Mouse (Mus musculus) limb, embryonic 11.5 days (tissue): ENCODE measurements around the gene Otulin. TPM values are rescaled to one million over a fixed set of nuclear protein-coding genes. Genes with fewer than 3 reads are reported as not detected.

ENCODE experiments used
- ATAC-seq: fragments of 200-750 bp; cut with Nextera tagmentation; 2 replicates; pipeline ENCODE4 v1.8.0; 2017; ENCODE audit warnings: low read depth; ENCODE audit not compliant: insufficient number of reproducible peaks, low FRiP score, low TSS enrichment
- DNase-seq: peaks from one replicate; pipeline ENCODE4 v3.0.0-alpha.2; 2015; ENCODE audit warnings: low spot score
- H3K27ac ChIP-seq: fragments of 300-500 bp; sonication (generic); replicated peaks from 2 replicates; pipeline ENCODE4 v1.5.1; 2014; ENCODE audit warnings: low read depth, mild to moderate bottlenecking, low read length
- H3K27me3 ChIP-seq: fragments of 300-500 bp; sonication (generic); 2 replicates; pipeline ENCODE4 v1.6.1; 2014; ENCODE audit warnings: mild to moderate bottlenecking, low read length, mixed read lengths; ENCODE audit not compliant: control insufficient read depth, insufficient read depth
- H3K36me3 ChIP-seq: fragments of 300-500 bp; sonication (generic); 2 replicates; pipeline ENCODE4 v1.6.1; 2014; ENCODE audit warnings: mild to moderate bottlenecking, low read length, moderate library complexity, mixed read lengths; ENCODE audit not compliant: control insufficient read depth, insufficient read depth
- H3K4me1 ChIP-seq: fragments of 300-500 bp; sonication (generic); 2 replicates; pipeline ENCODE4 v1.6.1; 2014; ENCODE audit warnings: low read length, mixed read lengths; ENCODE audit not compliant: control insufficient read depth, insufficient read depth
- H3K4me2 ChIP-seq: fragments of 300-500 bp; sonication (generic); 2 replicates; pipeline ENCODE4 v1.6.1; 2014; ENCODE audit warnings: low read depth, mild to moderate bottlenecking, moderate library complexity; ENCODE audit not compliant: severe bottlenecking
- H3K4me3 ChIP-seq: fragments of 300-500 bp; sonication (generic); 2 replicates; pipeline ENCODE4 v1.5.1; 2014; ENCODE audit warnings: low read depth, low read length
- H3K9ac ChIP-seq: fragments of 300-500 bp; sonication (generic); 2 replicates; pipeline ENCODE4 v1.6.1; 2014; ENCODE audit warnings: mild to moderate bottlenecking, low read length
- H3K9me3 ChIP-seq: fragments of 300-500 bp; sonication (generic); 2 replicates; pipeline ENCODE4 v1.6.1; 2016; ENCODE audit warnings: low read length; ENCODE audit not compliant: control insufficient read depth
- WGBS: fragments of 180-500 bp; shearing (Covaris S2); extraction: QIAGEN DNeasy Blood & Tissue Kit; methylation state at CpG from one replicate; pipeline ENCODE4 v1.1.7; 2014; 5-methylcytosine and 5-hydroxymethylcytosine counted together
- polyA plus RNA-seq: library from polyadenylated mRNA; unstranded; fragments of >200 nt; fragmentation: Nextera tagmentation; extraction: Ambion mirVana; gene quantifications from 2 replicates; pipeline ENCODE4 v1.2.1, GENCODE M21; 2014

Otulin gene
- polyA plus RNA-seq, 1 experiment from 2014 or later = 38.0 TPM

GRCm38 (mm10) chr15:27671612-27672245 is 41.2 kb upstream of the Otulin start:
- H3K4me2 ChIP-seq = no peak overlapping the region
- H3K4me1 ChIP-seq = no peaks in the 10 kb centered on the region
- H3K27me3 ChIP-seq = no peaks in the 10 kb centered on the region
- H3K36me3 ChIP-seq = no peaks in the 10 kb centered on the region
- no peak overlapping the region for H3K4me3 ChIP-seq
- no peak overlapping the region for H3K27ac ChIP-seq
- no peak overlapping the region for H3K9ac ChIP-seq
- DNase-seq (no peak), ATAC-seq (no peak)
- no peaks in the 10 kb centered on the region for H3K9me3 ChIP-seq
- 93% methylated on average over 10 of the region's 10 CpGs for WGBS

DNA sequence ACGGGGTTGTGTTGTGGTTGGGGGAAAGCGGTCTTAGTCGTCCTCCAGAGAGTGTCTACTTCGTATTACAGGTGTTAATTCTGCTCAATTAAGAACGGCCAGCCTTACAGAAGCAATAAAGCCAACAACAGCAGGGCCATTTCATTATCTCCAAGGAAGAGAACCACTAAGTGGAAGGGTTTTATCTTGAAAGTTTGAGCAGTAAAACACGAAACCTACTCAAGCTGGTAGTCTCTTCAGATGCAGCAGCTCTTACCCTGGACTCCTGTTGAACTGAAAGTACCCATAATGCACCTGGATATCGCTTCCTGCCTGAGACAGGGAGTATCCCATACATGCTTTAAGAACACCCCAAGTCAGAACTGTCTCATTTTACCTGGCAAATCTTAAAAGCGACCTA is 40.2 kb upstream of the Otulin start:
- no peak overlapping the region for H3K27ac ChIP-seq
- DNase-seq (no peak), ATAC-seq (no peak)
- no peaks in the 10 kb centered on the region for H3K27me3 ChIP-seq
- no peaks in the 10 kb centered on the region for H3K36me3 ChIP-seq
- no peak overlapping the region for H3K4me2 ChIP-seq
- no peak overlapping the region for H3K9ac ChIP-seq
- H3K4me1 ChIP-seq = no peaks in the 10 kb centered on the region
- H3K9me3 ChIP-seq = no peaks in the 10 kb centered on the region
- WGBS = 71% methylated on average over 8 of the region's 8 CpGs
- H3K4me3 ChIP-seq = no peak overlapping the region

GRCm38 (mm10) chr15:27669931-27670411 is 39.5 kb upstream of the Otulin start:
- Histone ChIP-seq H3K4me2 (no peak overlapping the region), H3K4me3 (no peak overlapping the region), H3K27me3 (no peaks in the 10 kb centered on the region), H3K9me3 (no peaks in the 10 kb centered on the region), H3K9ac (no peak overlapping the region), H3K4me1 (0 out of 2 replicates have a peak, but pooled peaks cover 2% of the 10 kb centered on the region), H3K27ac (no peak overlapping the region), H3K36me3 (no peaks in the 10 kb centered on the region)
- ATAC-seq = no peak
- 88% methylated on average over 12 of the region's 12 CpGs for WGBS
- DNase-seq = no peak

DNA sequence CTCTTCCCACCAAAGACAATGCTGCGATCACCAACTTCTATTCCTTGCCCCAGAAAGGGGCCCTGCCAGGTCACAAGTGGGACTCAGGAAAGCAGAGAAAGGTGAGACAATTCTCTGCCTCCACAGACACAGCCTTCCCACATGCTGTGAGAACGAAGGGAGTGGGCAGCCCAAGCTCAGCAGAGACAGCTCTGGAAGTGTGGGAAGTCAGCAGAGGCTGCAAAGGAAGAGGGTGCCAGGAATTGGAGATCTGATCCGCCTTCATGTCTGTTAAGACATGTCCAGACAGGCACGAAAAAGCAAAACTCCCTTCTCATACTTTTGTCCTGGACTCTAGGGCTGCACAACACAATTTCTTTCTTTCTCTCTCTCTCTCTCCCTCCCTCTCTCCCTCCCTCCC is 38.8 kb upstream of the Otulin start:
- ATAC-seq (no peak), DNase-seq (no peak)
- H3K27me3 ChIP-seq = no peaks in the 10 kb centered on the region
- H3K36me3 ChIP-seq = no peaks in the 10 kb centered on the region
- H3K4me3 ChIP-seq = no peak overlapping the region
- 0 out of 2 replicates have a peak, but pooled peaks cover 2% of the 10 kb centered on the region for H3K4me1 ChIP-seq
- 75% methylated on average over 4 of the region's 4 CpGs for WGBS
- H3K9ac ChIP-seq = no peak overlapping the region
- no peak overlapping the region for H3K27ac ChIP-seq
- H3K9me3 ChIP-seq = no peaks in the 10 kb centered on the region
- no peak overlapping the region for H3K4me2 ChIP-seq

GRCm38 (mm10) chr15:27668557-27668956 is 38.1 kb upstream of the Otulin start:
- no peaks in the 10 kb centered on the region for H3K27me3 ChIP-seq
- H3K4me3 ChIP-seq = no peak overlapping the region
- no peaks in the 10 kb centered on the region for H3K9me3 ChIP-seq
- no peak for ATAC-seq
- no peak overlapping the region for H3K9ac ChIP-seq
- no peak for DNase-seq
- 0 out of 2 replicates have a peak, but pooled peaks cover 2% of the 10 kb centered on the region for H3K4me1 ChIP-seq
- H3K36me3 ChIP-seq = no peaks in the 10 kb centered on the region
- 92% methylated on average over 7 of the region's 7 CpGs for WGBS
- no peak overlapping the region for H3K4me2 ChIP-seq
- no peak overlapping the region for H3K27ac ChIP-seq

DNA sequence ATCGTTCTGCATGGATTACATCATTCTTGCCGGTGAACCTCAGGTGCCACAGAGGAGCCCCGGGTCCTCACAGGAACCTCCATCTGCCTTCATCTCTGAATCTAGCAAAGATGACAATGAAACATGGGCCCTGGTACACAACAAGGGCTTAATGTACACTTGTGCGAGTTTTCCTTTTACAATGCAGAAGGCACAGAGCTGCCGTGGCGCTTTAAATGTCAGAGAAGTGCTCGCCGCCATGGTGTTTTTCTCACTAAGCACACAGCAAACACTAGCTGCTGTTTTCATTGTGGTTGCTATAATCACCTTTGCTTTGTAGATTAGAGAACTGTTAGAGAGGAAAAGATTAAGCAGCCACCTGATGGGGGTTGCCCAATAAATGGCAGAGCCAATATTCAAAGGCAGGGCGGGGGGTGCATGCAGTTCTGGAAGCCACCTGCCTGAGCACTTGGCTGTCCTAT is 37.5 kb upstream of the Otulin start:
- Histone ChIP-seq H3K4me1 (0 out of 2 replicates have a peak, but pooled peaks cover 2% of the 10 kb centered on the region), H3K4me3 (no peak overlapping the region), H3K9me3 (no peaks in the 10 kb centered on the region), H3K4me2 (no peak overlapping the region), H3K27ac (no peak overlapping the region), H3K9ac (no peak overlapping the region), H3K27me3 (no peaks in the 10 kb centered on the region), H3K36me3 (no peaks in the 10 kb centered on the region)
- DNase-seq (no peak), ATAC-seq (no peak)
- WGBS = 79% methylated on average over 9 of the region's 9 CpGs

- no peak overlapping the region for H3K27ac ChIP-seq
Observed at GRCm38 (mm10) chr15:27666911-27667539, 36.5 kb upstream of the Otulin start.

DNA sequence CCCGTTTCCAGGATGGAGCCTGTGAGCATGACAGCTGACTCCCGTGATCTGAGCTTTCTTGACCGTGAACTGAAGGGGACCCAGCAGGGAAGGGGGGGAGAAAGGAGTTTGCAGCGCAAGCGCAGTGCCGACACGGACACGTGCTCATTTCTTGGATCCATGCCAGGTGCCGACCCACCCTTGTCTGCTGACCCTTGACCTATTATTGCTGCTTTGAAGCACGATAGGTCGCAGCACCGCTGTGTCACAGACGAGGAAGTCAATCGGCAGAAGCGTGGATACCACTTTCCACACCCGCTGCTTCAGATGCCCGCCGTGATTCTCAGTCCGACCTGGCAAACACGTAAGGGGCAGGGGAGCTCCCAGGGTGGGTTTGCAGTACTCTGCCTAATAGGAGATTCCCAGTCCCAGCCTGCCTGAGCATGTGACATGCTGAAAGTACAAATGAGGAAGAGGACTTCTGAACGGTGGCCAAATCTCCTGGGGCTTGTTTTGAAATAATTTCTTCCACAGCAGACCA is 35.0 kb upstream of the Otulin start:
- no peak overlapping the region for H3K9ac ChIP-seq
- no peaks in the 10 kb centered on the region for H3K36me3 ChIP-seq
- ATAC-seq (no peak), DNase-seq (no peak)
- H3K4me3 ChIP-seq = no peak overlapping the region
- 0 out of 2 replicates have a peak, but pooled peaks cover 2% of the 10 kb centered on the region for H3K4me1 ChIP-seq
- no peaks in the 10 kb centered on the region for H3K27me3 ChIP-seq
- 64% methylated on average over 21 of the region's 21 CpGs for WGBS
- H3K4me2 ChIP-seq = no peak overlapping the region
- H3K9me3 ChIP-seq = no peaks in the 10 kb centered on the region
- no peak overlapping the region for H3K27ac ChIP-seq

More at GRCm38 (mm10) chr15:27666911-27667539, 36.5 kb upstream of the Otulin start:
- no peak overlapping the region for H3K4me3 ChIP-seq
- 0 out of 2 replicates have a peak, but pooled peaks cover 2% of the 10 kb centered on the region for H3K4me1 ChIP-seq
- no peak overlapping the region for H3K9ac ChIP-seq
- DNase-seq (no peak), ATAC-seq (no peak)
- H3K27me3 ChIP-seq = no peaks in the 10 kb centered on the region
- no peak overlapping the region for H3K4me2 ChIP-seq
- H3K36me3 ChIP-seq = no peaks in the 10 kb centered on the region
- no peaks in the 10 kb centered on the region for H3K9me3 ChIP-seq
- 70% methylated on average over 9 of the region's 9 CpGs for WGBS
